Mouse (Mus musculus): ENCODE results near the gene Gm17571.
A peak's percentile ranks its signal among the peaks of the same experiment; 100 is the strongest.

Gene Gm17571

DNA sequence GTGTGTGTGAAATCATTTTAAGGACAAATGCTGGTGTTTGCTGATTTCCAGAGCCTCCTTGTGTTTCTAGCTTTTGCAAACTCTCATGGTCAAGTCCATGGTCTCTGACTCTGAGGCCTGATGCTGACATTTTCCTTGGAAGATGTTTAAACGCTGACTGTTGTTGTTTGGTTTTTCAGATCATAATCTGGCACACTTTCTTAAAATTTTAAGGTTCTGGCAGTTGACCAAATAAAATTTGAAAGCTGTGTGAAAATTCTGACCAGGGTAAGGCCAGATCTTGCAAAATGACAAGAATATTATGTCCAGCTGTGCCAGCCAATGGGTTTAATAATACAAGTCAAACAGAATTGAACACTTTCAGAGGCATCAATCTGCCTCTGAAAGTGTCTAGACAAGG lies 8.7 kb upstream of the Gm17571 start:
- no peak for DNase-seq (ENCODE audit: low read depth, low spot score)

DNA sequence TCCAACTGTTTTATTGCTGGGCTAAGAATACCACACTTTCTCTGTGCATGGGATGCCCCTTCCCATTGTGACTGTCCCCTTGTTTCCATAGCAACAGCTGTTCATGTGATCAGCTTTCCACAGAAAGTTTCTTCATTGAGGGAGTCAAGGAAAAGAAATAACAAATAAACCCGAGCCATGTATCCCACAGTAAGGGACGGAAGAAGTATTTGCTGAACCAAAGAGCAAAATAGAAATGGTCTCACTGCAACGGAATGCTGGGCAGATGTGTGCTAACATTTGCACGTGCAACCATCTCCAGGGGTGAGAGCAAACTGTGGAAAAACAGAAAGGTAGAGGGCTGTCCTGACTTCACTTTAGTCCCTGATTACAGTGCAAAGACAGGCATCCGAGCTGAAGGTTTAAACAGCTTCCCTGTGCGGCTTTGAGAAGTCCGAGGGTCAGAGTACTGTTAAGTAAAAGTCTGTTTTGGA lies 8.1 kb upstream of the Gm17571 start:
- no peak for DNase-seq (ENCODE audit: low read depth, low spot score)

- no peak for DNase-seq (ENCODE audit: low read depth, low spot score)
These were observed 2.2 kb upstream of the Gm17571 start for GRCm38 (mm10) chr9:13448716-13449115.

GRCm38 (mm10) chr9:13446236-13446635 lies 317 bp downstream of the Gm17571 start:
- peak; percentile 56 for DNase-seq (ENCODE audit: low read depth, low spot score)

DNA sequence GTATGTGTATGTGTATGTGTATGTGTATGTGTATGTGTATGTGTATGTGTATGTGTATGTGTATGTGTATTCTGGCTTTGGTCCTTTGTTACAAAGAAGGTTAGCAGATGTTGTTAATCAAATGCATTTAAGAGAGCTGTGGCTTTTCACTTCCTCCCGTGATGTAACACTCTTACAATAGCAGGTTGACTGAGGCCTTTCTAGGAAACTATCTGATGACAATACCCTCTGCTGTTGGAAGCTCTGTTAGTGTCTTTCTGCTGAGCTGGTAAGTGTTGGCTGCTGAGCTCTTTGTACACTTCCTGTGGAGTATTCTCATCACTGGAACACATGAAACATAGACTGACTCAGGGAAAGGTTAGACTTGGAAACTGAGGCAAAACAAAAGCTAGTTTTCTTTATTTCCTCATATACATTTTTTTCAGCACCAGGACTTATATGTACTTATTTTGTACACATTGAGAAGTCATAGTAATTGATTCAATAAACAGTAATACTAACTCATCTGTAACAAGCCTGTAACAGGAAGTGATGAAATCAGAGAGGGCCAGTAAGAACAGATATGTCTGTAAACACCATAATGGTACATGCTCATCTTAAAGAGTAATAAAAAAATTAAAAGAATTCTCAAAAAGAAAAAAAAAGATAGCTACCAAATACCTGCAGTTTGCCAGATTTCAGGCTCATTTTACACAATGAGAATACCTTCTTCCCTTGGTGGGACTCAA lies 2.9 kb downstream of the Gm17571 start:
- DNase-seq (ENCODE audit: low read depth, low spot score): peak; percentile 86

DNA sequence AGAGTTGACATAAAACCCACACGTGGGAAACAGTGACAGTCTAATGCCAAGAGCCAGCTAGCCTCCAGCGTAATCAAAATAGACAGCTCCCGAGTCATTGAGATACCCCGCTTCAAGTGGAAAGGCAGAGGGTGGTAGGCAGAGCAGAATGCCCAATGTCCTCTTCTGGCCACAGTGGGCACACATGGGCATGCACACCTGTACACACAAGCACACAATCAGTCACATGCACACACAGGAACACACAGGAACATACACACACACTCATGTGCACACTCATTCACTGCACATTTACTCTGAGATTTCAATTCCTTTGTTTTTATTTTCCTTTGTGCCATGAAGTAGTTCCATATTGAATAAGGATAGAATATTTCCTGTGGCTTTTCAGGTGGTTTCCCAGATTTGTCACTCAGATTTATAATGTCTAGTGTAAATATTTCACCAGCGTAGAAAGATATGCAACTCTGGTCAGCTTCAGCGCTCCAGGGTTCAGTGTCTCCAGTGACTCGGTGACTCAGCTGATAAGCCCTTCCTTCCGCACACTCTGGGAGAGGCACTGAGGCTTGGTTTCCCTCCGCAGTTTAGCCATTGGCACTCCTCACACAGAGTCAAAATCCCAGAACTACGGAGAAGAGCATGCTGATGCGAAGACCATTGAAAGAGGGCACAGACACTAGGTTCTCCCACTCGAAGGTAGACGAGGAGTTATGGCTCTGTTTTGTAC lies 4.4 kb downstream of the Gm17571 start:
- DNase-seq (ENCODE audit: low read depth, low spot score): no peak

DNA sequence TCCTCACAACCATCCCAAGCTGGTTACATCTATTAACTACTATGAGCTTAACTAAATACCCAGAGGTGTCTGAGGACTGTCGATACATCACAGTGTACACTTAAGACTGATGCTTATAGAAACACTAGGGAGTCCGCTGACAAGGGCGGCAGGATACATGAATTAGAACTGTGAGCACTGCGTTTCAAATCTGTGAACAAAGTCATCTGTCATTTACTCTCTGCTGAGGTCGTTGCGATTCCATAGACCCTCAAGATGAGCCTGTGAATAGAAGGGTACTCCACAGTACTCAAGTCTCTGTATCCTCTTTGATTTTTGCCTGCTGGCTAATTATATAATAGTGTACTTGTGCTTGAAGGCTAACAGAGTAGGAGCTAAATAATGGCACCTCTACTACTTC lies 5.6 kb downstream of the Gm17571 start:
- no peak for DNase-seq (ENCODE audit: low read depth, low spot score)

GRCm38 (mm10) chr9:13433501-13434090 lies 13.0 kb downstream of the Gm17571 start:
- no peak for DNase-seq (ENCODE audit: low read depth, low spot score)

GRCm38 (mm10) chr9:13431646-13432045 lies 14.9 kb downstream of the Gm17571 start:
- no peak for DNase-seq (ENCODE audit: low read depth, low spot score)

- no peak for DNase-seq (ENCODE audit: low read depth, low spot score)
These were observed 15.8 kb downstream of the Gm17571 start for GRCm38 (mm10) chr9:13430744-13431143.

GRCm38 (mm10) chr9:13430302-13430701 lies 16.3 kb downstream of the Gm17571 start:
- DNase-seq (ENCODE audit: low read depth, low spot score): no peak

- peak; percentile 29 for DNase-seq (ENCODE audit: low read depth, low spot score)
These were observed 17.0 kb downstream of the Gm17571 start for GRCm38 (mm10) chr9:13429477-13430125.

GRCm38 (mm10) chr9:13425031-13425940 lies 21.3 kb downstream of the Gm17571 start:
- peak; percentile 67 for DNase-seq (ENCODE audit: low read depth, low spot score)

GRCm38 (mm10) chr9:13414230-13414766 lies 32.3 kb downstream of the Gm17571 start:
- DNase-seq (ENCODE audit: low read depth, low spot score): no peak
